Mouse (Mus musculus): ENCODE data around the gene Megf6. TPM values are rescaled to one million over a fixed set of nuclear protein-coding genes. Genes with fewer than 3 reads are reported as not detected.

Gene Megf6
- total RNA-seq, 2 experiments from 2014 or later, result 3.9 to 5.5 TPM

DNA sequence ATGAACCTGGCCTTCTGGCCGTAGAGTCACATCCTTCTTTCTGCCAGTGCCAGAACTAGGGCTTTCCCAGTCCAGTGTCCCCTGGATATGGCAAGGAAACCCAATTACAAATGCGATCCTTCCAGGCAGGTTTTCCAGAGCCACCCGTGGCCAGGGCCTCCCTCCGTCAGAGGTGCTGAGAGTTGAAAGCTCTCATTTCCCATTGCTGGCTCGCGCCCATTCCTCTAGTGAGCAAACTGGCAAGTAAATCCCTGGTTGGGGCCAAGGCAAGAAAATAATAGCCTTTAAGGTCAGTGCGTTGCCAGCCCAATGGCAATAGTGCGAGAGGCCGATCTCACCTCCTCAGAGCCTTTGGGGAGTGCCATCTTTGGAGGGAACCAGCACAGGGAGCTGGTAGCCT lies 59.0 kb downstream of the Megf6 start:
- TF ChIP-seq CTCF (conservative IDR thresholded peaks at IDR 0.05), result no peak
- DNase-seq (ENCODE audit: low spot score in 2 of 2), result no peak
- Histone ChIP-seq H3K4me3 (no peak overlapping the region), H3K27ac (no peak overlapping the region)

DNA sequence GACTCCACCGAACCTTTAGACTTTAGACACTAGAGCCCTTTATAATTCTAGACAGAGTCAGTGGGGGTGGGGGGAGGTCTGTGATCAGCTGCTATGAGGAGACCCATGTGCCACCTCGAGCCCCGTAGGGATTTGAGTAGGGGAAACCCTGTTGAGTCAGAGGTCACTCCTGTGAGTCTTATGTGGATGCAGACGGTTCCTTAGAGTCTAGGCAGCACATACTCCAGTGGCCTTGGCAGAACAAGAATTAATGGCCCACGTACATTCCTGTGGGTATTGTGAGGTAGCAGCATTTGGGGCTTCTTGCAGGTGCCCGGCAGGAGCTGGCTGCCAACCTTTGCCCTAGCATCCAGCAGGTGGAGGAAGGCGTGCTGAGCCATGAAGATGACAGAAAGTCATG lies 60.9 kb downstream of the Megf6 start:
- H3K4me3 ChIP-seq, result no peak overlapping the region
- DNase-seq (ENCODE audit: low spot score in 2 of 2), result no peak
- no peak for TF ChIP-seq CTCF (conservative IDR thresholded peaks at IDR 0.05)
- H3K27ac ChIP-seq, result no peak overlapping the region

DNA sequence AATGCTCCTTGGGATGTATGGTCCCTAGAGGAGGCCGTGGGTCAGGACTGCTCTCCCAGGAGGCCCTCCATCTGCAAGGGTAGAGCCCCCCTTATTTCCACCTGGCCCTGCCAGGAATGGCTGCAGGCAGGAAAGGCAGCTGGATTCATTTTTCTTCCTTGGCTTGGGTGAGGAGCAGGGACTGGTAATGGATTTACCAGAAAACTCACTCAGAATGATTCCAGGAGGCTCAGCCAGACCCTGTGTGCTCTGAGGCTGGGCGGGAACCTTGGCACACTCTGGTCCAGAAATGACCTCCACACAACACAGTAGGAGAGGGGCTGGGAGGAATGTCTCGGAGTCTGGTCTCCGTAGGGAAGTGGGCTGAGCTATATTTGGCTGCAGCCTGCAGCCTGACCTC lies 61.8 kb downstream of the Megf6 start:
- Histone ChIP-seq H3K27ac (no peak overlapping the region), H3K4me3 (no peak overlapping the region)
- TF ChIP-seq CTCF (conservative IDR thresholded peaks at IDR 0.05), result no peak
- no peak for DNase-seq (ENCODE audit: low spot score in 2 of 2)

DNA sequence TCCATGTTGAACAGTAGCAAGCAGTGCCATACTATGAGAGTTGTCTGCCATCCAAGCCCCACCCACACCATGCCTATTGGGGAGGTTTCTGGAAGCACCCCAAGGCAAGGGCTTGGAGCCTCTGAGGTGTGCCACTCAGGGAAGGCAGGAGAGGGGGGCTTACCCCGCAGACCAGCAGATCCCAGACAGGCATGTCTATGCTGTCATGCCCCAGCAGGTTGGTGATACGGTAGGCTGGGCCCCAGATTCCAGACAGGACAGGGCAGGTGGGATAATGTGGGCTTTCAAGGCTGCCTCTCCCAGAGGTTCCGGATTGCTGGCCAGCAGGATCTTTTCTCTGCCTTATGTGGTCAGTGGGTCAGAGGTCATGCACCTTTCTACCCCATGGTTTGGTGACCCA lies 65.5 kb downstream of the Megf6 start:
- no peak for DNase-seq (ENCODE audit: low spot score in 2 of 2)
- no peak overlapping the region for H3K27ac ChIP-seq
- no peak for TF ChIP-seq CTCF (conservative IDR thresholded peaks at IDR 0.05)
- H3K4me3 ChIP-seq, result no peak overlapping the region

DNA sequence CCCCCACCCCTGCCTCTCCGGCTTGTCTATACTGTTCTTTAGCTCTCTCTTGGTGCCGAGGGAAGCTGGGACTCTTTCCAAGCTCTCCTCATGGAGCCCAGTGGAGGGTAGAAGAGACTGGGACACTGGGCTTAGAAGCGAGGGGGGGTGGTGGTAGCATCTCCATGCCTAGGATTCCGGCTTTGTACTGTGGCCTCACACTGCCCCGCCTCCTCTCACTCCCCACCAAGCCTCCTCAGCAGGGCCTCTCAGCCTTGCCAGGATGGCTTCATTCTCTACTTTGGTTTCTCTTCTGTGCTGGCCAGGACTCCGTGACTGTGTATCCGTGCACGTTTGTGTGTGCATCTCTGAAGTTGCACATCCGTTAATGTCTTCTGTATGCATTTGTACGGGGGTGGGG lies 66.4 kb downstream of the Megf6 start:
- Histone ChIP-seq H3K4me3 (no peak overlapping the region), H3K27ac (no peak overlapping the region)
- no peak for DNase-seq (ENCODE audit: low spot score in 2 of 2)
- TF ChIP-seq CTCF (conservative IDR thresholded peaks at IDR 0.05), result no peak

DNA sequence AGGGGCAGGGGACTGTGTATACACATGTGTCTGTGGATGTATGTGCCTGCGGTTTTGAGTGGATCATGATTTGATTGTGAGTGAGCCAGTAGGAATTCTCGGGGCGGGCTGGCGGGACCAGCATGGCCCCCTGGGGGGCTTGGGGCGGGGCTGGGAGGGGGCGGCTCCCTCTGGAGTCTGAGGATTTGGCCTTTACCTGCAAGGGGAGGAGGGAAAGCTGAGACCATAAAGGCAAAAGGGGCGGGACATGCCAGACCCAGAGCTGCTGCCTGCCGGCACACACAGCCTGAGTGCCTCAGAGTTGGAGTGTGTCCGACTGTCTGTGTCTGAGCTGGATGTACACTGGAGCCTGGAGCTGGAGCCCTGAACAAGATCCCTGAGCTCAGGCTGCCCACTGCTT lies 66.8 kb downstream of the Megf6 start:
- Histone ChIP-seq H3K27ac (no peak overlapping the region), H3K4me3 (no peak overlapping the region)
- no peak for TF ChIP-seq CTCF (conservative IDR thresholded peaks at IDR 0.05)
- no peak for DNase-seq (ENCODE audit: low spot score in 2 of 2)

DNA sequence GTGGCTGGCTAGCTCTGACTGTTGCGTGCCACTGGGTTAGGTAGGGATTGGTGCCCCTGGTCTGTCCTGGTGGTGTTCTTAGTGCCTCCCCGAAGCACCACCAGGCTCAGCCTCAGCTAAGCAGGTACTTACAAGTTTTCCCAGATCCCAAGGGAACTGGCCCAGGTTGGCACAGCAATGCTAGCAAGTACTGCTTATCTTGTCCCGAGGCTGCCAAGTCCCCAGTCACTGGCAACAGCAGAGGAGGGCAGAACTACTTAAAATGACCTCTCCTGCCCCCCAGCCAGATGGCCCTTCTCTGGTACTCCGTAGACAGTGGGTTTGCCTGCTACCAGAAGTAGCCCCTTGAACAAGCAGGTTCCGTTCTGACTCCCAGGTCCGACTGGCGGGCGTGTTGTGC lies 68.7 kb downstream of the Megf6 start:
- TF ChIP-seq CTCF (conservative IDR thresholded peaks at IDR 0.05), result no peak
- no peak for DNase-seq (ENCODE audit: low spot score in 2 of 2)
- Histone ChIP-seq H3K4me3 (no peak overlapping the region), H3K27ac (no peak overlapping the region)

DNA sequence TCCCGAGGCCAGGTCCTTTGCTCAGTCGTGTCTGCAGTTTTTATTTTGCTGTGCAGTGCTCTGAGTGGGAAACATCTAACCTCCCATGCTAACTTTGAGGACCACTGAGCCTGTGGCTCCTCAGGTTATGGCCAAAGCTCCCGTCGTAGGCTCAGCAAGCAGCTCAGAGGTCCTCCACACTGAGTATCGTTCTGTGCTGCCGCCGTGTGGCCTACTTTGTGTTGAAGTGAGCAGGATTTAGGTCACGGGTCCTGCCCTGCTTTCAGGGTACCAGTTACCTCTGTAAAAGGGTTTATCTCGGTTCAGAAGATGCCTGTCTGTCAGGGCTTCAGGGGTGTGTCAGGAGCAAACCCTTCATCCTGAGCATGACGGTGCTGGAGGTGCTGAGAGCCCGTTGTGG lies 70.1 kb downstream of the Megf6 start:
- no peak overlapping the region for H3K27ac ChIP-seq
- DNase-seq (ENCODE audit: low spot score in 2 of 2), result no peak
- peak; percentile 42 for TF ChIP-seq CTCF (conservative IDR thresholded peaks at IDR 0.05)
- no peak overlapping the region for H3K4me3 ChIP-seq

DNA sequence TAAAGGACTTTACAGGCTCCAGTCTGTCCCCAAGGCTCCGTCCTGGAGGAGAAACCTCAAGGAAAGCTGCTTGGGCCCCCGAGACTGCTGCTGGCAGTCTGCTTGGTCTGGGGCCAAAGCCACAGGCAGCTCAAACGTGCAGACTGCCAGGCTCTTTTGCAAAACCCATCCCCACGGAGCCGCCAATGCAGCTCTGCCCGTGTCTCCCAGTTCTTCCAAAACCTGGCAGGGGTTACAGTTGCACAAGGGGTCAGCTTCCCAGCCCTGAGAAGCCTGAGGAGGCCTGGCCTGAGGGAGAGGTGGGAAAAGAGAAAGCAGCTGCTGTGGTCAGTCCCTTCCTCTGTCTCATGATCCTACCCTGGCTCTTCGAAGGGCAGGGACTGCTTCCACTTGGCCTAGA lies 74.8 kb downstream of the Megf6 start:
- Histone ChIP-seq H3K4me3 (no peak overlapping the region), H3K27ac (no peak overlapping the region)
- no peak for DNase-seq (ENCODE audit: low spot score in 2 of 2)
- no peak for TF ChIP-seq CTCF (conservative IDR thresholded peaks at IDR 0.05)

DNA sequence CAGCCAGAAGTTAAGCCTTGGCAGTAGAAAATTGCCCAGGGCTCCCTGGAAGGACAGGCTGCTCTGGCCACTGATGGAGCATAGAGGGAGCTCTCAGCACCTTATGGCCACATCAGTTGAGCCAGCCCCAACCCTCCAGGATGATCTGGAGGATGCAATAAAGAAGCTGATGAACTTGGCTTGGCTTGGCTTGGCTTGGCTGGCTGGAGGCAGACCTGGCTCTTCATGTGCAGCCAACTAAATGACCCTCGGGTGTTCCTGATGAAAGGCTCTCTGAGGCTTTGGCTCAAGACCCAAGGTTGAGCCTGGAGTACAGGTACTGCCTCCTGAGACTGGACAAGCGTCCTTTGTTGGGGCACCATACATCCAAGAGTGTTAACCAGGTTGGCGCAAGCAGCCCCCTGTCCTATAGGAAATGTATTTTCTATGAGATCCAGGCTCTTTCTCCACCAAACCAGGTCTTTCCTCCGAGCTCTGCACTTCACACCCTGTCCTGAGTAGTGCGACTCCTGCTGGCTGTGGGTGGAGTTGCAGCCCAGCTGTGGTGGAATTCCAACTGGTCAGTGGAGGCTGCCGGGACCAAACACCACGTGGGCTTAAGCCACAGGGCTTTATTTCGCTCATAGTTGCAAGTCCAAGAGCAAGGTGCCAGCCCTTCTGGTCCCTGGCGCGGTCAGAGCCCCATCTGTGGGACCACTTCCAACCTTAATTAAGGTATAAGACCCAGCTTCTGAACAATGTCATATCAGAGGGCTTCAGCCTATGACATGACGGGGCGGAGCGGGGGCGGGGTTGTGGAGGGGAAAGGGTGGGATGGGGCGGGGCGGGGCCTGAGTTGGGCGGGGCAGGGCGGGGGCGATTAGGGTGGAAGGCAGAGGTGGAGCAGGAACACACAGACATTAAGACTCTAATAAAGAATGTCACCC lies 75.8 kb downstream of the Megf6 start:
- H3K27ac ChIP-seq, result no peak overlapping the region
- TF ChIP-seq CTCF (conservative IDR thresholded peaks at IDR 0.05), result peak; percentile 88
- no peak overlapping the region for H3K4me3 ChIP-seq
- peak in 1 of 2 experiments; percentile 63 for DNase-seq (ENCODE audit: low spot score in 2 of 2)

DNA sequence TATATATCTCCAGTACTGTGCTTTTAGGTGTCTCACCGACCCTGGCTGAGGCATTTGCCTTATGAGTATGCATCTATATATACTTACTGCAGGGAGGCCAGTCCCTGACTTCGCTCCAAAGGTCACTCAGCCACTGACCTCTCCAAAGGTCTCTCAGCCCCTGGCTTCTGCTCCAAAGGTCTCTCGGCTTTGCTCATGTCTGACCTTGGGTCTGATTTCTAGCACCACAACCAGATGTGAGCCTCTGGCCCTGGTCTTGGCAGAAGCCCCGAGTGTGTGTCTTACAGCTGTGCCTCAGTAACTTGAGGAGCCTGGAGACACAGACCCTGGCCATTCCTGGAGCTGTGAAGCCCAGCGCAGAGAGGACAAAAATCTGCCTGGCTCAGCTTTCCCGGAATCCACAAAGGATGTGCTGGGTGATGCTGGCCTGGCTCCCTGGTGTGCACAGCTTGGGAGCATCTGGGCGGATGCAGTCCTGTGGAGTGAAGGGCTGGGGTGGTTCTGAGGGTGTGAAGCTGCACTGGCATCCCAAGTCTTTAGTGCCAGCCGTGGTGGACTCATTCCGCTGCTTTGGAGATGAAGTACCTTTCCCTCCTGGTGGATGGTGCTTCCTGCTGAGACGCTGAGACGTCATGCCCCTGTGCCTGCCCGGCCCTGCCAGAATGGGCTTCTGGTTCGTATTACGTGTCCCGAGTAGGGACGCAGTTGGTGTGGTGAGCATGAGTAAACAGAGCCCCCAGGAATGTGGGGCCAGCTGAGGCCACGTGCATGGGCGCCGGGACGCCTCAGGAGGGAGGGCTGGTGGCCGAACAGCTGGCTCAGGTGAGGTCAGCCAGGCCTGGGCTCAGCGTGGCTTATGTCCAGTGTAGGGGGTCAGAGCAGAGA lies 76.9 kb downstream of the Megf6 start:
- Histone ChIP-seq H3K27ac (no peak overlapping the region), H3K4me3 (no peak overlapping the region)
- DNase-seq (ENCODE audit: low spot score in 2 of 2), result no peak
- no peak for TF ChIP-seq CTCF (conservative IDR thresholded peaks at IDR 0.05)

DNA sequence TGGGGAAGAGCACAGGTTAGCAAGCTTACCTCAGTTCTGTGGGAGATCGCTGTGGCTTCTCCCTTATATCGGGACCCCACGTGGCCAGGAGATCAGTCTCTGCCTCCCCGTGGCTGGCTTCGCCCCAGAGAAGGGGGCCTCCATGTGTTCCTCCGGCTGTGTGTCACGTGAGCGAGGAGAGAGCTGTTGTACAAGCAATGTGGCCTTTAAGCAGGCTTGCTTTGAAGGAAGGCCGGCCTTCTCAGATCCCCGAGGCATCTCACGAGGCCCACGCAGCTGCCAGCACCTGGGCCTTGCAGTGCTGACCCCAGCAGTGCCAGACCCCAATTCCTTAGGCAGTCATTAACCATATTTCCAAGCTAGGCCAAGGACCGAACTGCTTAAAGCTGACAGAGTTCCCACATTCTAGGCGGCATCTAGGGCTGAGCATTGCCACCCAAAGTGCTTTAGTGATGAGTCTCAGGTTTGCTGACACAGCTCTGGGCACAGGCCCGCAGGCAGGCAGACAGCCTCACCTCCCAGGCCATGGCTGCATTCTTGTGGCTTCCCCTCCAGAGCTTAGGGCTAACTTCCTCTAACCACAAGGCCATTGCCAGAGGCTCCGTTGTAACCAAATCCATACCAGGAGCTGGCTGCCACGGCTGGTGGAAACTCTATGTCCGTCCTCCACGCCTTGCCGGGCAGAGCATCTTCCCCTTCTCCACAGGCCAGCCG lies 77.7 kb downstream of the Megf6 start:
- H3K4me3 ChIP-seq, result no peak overlapping the region
- H3K27ac ChIP-seq, result no peak overlapping the region
- no peak for TF ChIP-seq CTCF (conservative IDR thresholded peaks at IDR 0.05)
- no peak for DNase-seq (ENCODE audit: low spot score in 2 of 2)

DNA sequence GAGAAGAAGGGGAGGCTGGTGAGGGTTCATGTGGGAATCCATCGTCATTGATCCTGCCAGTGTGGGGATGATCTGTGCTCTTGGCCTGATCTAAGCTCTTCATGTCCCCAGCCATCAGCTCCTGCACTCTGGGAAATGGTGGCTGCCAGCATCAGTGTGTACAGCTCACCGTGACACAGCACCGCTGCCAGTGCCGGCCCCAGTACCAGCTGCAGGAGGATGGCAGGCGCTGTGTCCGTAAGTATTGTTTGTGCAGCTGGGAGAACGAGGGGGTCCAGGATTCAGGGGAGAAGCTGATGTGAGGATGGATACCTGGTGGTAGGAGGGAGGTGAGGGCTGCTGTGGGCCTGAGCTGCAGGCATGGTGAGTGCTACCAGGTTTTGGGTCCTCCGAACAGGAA lies 78.8 kb downstream of the Megf6 start:
- TF ChIP-seq CTCF (conservative IDR thresholded peaks at IDR 0.05), result no peak
- no peak for DNase-seq (ENCODE audit: low spot score in 2 of 2)
- Histone ChIP-seq H3K27ac (no peak overlapping the region), H3K4me3 (no peak overlapping the region)

Data from layer of hippocampus, adult 2 months (tissue).